Mouse (Mus musculus) MEL (cell line): ENCODE data around the gene Tatdn2. TPM values are rescaled to one million over a fixed set of nuclear protein-coding genes. Genes with fewer than 3 reads are reported as not detected.

Experiments used
- DNase-seq: peaks from one replicate; pipeline ENCODE4 v3.0.0; 2011; ENCODE audit warnings: low read depth, low spot score
- H3K27ac ChIP-seq: 2 replicates; pipeline ENCODE4 v1.5.1; 2012; ENCODE audit warnings: low read depth, mild to moderate bottlenecking, control low read depth, low read length, moderate library complexity; ENCODE audit not compliant: control insufficient read depth
- H3K27me3 ChIP-seq, 2 experiments: fragments of 150-350 bp in 1 of 2; sonication (generic) in 1 of 2; 2 replicates each; pipeline ENCODE4 v1.6.1; 2012; ENCODE audit warnings: low read length in 2 of 2, mild to moderate bottlenecking in 2 of 2, improper control_type of control experiment in 1 of 2, moderate library complexity in 1 of 2; ENCODE audit not compliant: insufficient read depth in 2 of 2, control insufficient read depth in 1 of 2
- H3K36me3 ChIP-seq, 2 experiments: 2 replicates each; pipeline ENCODE4 v1.6.1; 2012 to 2014; ENCODE audit warnings: low read length in 2 of 2, improper control_type of control experiment in 1 of 2, inconsistent platforms in 1 of 2, mild to moderate bottlenecking in 1 of 2; ENCODE audit not compliant: insufficient read depth in 2 of 2, control insufficient read depth in 1 of 2
- H3K4me1 ChIP-seq, 2 experiments: fragments of 150-350 bp in 1 of 2; sonication (generic) in 1 of 2; 2 replicates each; pipeline ENCODE4 v1.6.1; 2012; ENCODE audit warnings: low read length in 2 of 2, improper control_type of control experiment in 1 of 2, mild to moderate bottlenecking in 1 of 2; ENCODE audit not compliant: insufficient read depth in 2 of 2, control insufficient read depth in 1 of 2
- H3K4me3 ChIP-seq, 2 experiments: fragments of 150-350 bp in 1 of 2; sonication (generic) in 1 of 2; 2 replicates each; pipeline ENCODE4 v1.5.1; 2012; ENCODE audit warnings: low read depth in 2 of 2, low read length in 2 of 2, mild to moderate bottlenecking in 2 of 2, moderate library complexity in 2 of 2, control low read depth in 1 of 2, improper control_type of control experiment in 1 of 2; ENCODE audit not compliant: control insufficient read depth in 1 of 2, insufficient read depth in 1 of 2
- H3K79me2 ChIP-seq: 2 replicates; pipeline ENCODE4 v1.6.1; 2012; ENCODE audit warnings: mild to moderate bottlenecking, low read length, moderate library complexity; ENCODE audit not compliant: control insufficient read depth, poor library complexity, insufficient read depth
- H3K9ac ChIP-seq: 2 replicates; pipeline ENCODE4 v1.6.1; 2012; ENCODE audit warnings: low read depth, mild to moderate bottlenecking, control low read depth, low read length, moderate library complexity; ENCODE audit not compliant: control insufficient read depth, poor library complexity, severe bottlenecking
- H3K9me3 ChIP-seq: fragments of 150-350 bp; sonication (generic); replicated peaks from 2 replicates; pipeline ENCODE4 v1.6.1; 2012; ENCODE audit warnings: mild to moderate bottlenecking, low read length, improper control_type of control experiment, moderate library complexity; ENCODE audit not compliant: insufficient read depth
- CTCF ChIP-seq, 3 experiments: IDR thresholded peaks in 2 of 3; conservative IDR thresholded peaks in 1 of 3; 2 replicates each; pipeline ENCODE4 v1.5.1; 2011 to 2012; ENCODE audit warnings: low read length in 3 of 3, low read depth in 2 of 3, mild to moderate bottlenecking in 2 of 3, improper control_type of control experiment in 1 of 3, inconsistent platforms in 1 of 3, mixed read lengths in 1 of 3, moderate library complexity in 1 of 3; ENCODE audit not compliant: control insufficient read depth in 1 of 3, insufficient read depth in 1 of 3, poor library complexity in 1 of 3, severe bottlenecking in 1 of 3
- MAFK ChIP-seq: IDR thresholded peaks from 2 replicates; pipeline ENCODE4 v1.6.1; 2011; ENCODE audit warnings: low read depth, mild to moderate bottlenecking, low read length, improper control_type of control experiment, borderline replicate concordance
- POLR2AphosphoS5 ChIP-seq: IDR thresholded peaks from 2 replicates; pipeline ENCODE4 v1.6.1; 2012; ENCODE audit warnings: low read depth, borderline replicate concordance, mild to moderate bottlenecking, inconsistent platforms, low read length, moderate library complexity, mixed read lengths
- SMC3 ChIP-seq: IDR thresholded peaks from 2 replicates; pipeline ENCODE4 v1.6.1; 2011; ENCODE audit warnings: low read depth, low read length, improper control_type of control experiment
- polyA plus RNA-seq, 2 experiments: library from polyadenylated mRNA; stranded (reverse) in 1 of 2; unstranded in 1 of 2; fragments of >175 nt in 1 of 2; fragments of >200 nt in 1 of 2; gene quantifications; 2 replicates each; pipeline versions ENCODE4 v1.2.1 to v1.2.4; 2012; ENCODE audit warnings: low replicate concordance in 2 of 2, low read depth in 1 of 2; ENCODE audit not compliant: insufficient read length in 2 of 2, insufficient read depth in 1 of 2, missing spikeins in 1 of 2
- total RNA-seq: library from RNA; depleted of rRNA; stranded (reverse); fragments of 300-350 nt; gene quantifications from 2 replicates; pipeline ENCODE4 v1.2.3, GENCODE M21; 2012; rRNA removed

The Tatdn2 gene
- total and polyA plus RNA-seq, 3 experiments, result 102 to 136 (median 121) TPM

DNA sequence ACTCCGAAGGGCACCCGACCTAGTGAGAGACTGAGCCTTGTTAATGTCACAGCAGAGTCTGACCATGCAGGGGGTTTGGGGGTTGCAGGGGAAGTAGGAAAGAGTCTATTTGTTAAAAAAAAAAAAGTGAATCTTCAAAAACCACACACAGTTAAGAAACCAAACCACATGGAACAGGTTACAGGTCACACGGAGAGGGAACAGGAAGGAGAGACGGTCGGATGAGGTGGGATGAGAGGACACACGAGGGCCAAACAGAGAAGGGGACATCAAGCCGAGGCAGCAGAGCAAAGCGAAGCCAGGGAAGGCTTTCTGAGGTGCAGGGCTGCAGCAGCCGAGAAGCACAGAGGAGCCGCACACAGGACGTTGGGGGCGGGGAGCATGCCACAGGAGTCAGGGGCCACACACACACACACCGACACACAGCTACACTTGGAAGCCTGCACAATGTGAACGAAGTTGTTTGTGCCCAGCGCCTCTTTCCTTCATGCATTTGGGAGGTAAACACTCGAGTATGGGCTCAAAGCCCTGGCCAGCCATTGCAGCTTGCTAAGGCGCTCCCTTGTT lies 52.4 kb downstream of the Tatdn2 start:
- no peaks in the 10 kb centered on the region for H3K9me3 ChIP-seq
- peaks cover 5 to 9% of the 10 kb centered on the region in 2 experiments for H3K27me3 ChIP-seq
- no peaks in the 10 kb centered on the region for H3K79me2 ChIP-seq
- no peak for DNase-seq
- H3K27ac ChIP-seq, result no peak overlapping the region
- H3K4me3 ChIP-seq, result no peak overlapping the region
- no peaks in the 10 kb centered on the region for H3K36me3 ChIP-seq
- no peaks in the 10 kb centered on the region for H3K4me1 ChIP-seq
- no peak overlapping the region for H3K9ac ChIP-seq
- TF ChIP-seq POLR2AphosphoS5, result no peak
- TF ChIP-seq CTCF (IDR thresholded peaks at IDR 0.05 in 2 of 3, conservative IDR thresholded peaks at IDR 0.05 in 1 of 3; ENCODE audit: control insufficient read depth in 1 of 3, insufficient read depth in 1 of 3, low read depth in 2 of 3, low read length in 3 of 3, poor library complexity in 1 of 3, severe bottlenecking in 1 of 3), result no peak
- no peak for TF ChIP-seq SMC3
- no peak for TF ChIP-seq MAFK

Other genes starting within 250 kb of the Tatdn2 start
- gene Il17re, start 238.6 kb upstream of the Tatdn2 start, total RNA-seq, result 0.13 TPM in 1 of 2 replicates, not detected in the other
- not detected for gene Il17re, start 238.6 kb upstream of the Tatdn2 start, polyA plus RNA-seq
- 0.52 and 1.2 TPM in 2 replicates for gene Il17rc, start 225.6 kb upstream of the Tatdn2 start, total RNA-seq
- 1 to 10 TPM in 1 of 2 experiments, not detected in 1; 1.8 TPM for gene Il17rc, start 225.6 kb upstream of the Tatdn2 start, polyA plus RNA-seq
- 4.1 and 5.9 TPM in 2 replicates for gene Creld1, start 213.8 kb upstream of the Tatdn2 start, total RNA-seq
- gene Creld1, start 213.8 kb upstream of the Tatdn2 start, polyA plus RNA-seq, result 10 to 100 TPM in 1 of 2 experiments, not detected in 1; 26.7 TPM
- gene Prrt3, start 195.1 kb upstream of the Tatdn2 start, total RNA-seq, result 0.08 TPM in 1 of 2 replicates, not detected in the other
- under 1 TPM in 1 of 2 experiments, not detected in 1; 0.10 TPM for gene Prrt3, start 195.1 kb upstream of the Tatdn2 start, polyA plus RNA-seq
- gene Emc3, start 165.4 kb upstream of the Tatdn2 start, total RNA-seq, result 56.7 and 73.1 TPM in 2 replicates
- 100 to 1,000 TPM in 1 of 2 experiments, 10 to 100 TPM in 1; 62.3 to 172 TPM for gene Emc3, start 165.4 kb upstream of the Tatdn2 start, polyA plus RNA-seq
- 14.0 and 14.1 TPM in 2 replicates for gene Fancd2, start 165.4 kb upstream of the Tatdn2 start, total RNA-seq
- gene Fancd2, start 165.4 kb upstream of the Tatdn2 start, polyA plus RNA-seq, result 10 to 100 TPM; 18.5 to 35.0 TPM
- gene Fancd2os, start 96.3 kb upstream of the Tatdn2 start, total RNA-seq, result 0.12 and 0.13 TPM in 2 replicates
- under 1 TPM in 1 of 2 experiments, not detected in 1; 0.22 TPM for gene Fancd2os, start 96.3 kb upstream of the Tatdn2 start, polyA plus RNA-seq
- 134 and 147 TPM in 2 replicates for gene Brk1, start 92.3 kb upstream of the Tatdn2 start, total RNA-seq
- gene Brk1, start 92.3 kb upstream of the Tatdn2 start, polyA plus RNA-seq, result 100 to 1,000 TPM in 1 of 2 experiments, not detected in 1; 161 TPM
- 11.4 and 12.5 TPM in 2 replicates for gene Vhl, start 73.1 kb upstream of the Tatdn2 start, total RNA-seq
- 10 to 100 TPM in 1 of 2 experiments, not detected in 1; 12.0 TPM for gene Vhl, start 73.1 kb upstream of the Tatdn2 start, polyA plus RNA-seq
- gene Irak2, start 58.6 kb upstream of the Tatdn2 start, total RNA-seq, result 5.2 TPM in 2 replicates
- gene Irak2, start 58.6 kb upstream of the Tatdn2 start, polyA plus RNA-seq, result 1 to 10 TPM in 1 of 2 experiments, not detected in 1; 6.8 TPM
- 0.26 and 0.81 TPM in 2 replicates for gene Ghrl, start 22.8 kb downstream of the Tatdn2 start, total RNA-seq
- gene Ghrl, start 22.8 kb downstream of the Tatdn2 start, polyA plus RNA-seq, result 1 to 10 TPM in 1 of 2 experiments, not detected in 1; 2.8 TPM
- 269 and 277 TPM in 2 replicates for gene Sec13, start 43.7 kb downstream of the Tatdn2 start, total RNA-seq
- gene Sec13, start 43.7 kb downstream of the Tatdn2 start, polyA plus RNA-seq, result 100 to 1,000 TPM; 182 to 209 TPM